Mouse (Mus musculus): ENCODE measurements around the gene Hsd3b4.
"Not testable (repeated sequence)": the region's sequence is repeated elsewhere in the genome, so short reads cannot be mapped to it uniquely, and the experiment has no call there.

Gene Hsd3b4

GRCm38 (mm10) chr3:98510414-98510813 is at the start of gene Hsd3b4:
TSS of gene Hsd3b4 (minus strand) at chr3:98510514.
- not testable (repeated sequence) for DNase-seq (ENCODE audit: low spot score)

- DNase-seq (ENCODE audit: low spot score): not testable (repeated sequence)
These were observed 40.5 kb upstream of the Hsd3b4 start for GRCm38 (mm10) chr3:98550832-98551231.

- DNase-seq (ENCODE audit: low spot score): not testable (repeated sequence)
These were observed 39.9 kb upstream of the Hsd3b4 start for GRCm38 (mm10) chr3:98550215-98550614.

GRCm38 (mm10) chr3:98548495-98548894 is 38.2 kb upstream of the Hsd3b4 start:
- DNase-seq (ENCODE audit: low spot score): not testable (repeated sequence)

- DNase-seq (ENCODE audit: low spot score): not testable (repeated sequence)
These were observed 37.3 kb upstream of the Hsd3b4 start for GRCm38 (mm10) chr3:98547641-98548040.

- DNase-seq (ENCODE audit: low spot score): not testable (repeated sequence)
These were observed 14.7 kb upstream of the Hsd3b4 start for GRCm38 (mm10) chr3:98524978-98525377.

- DNase-seq (ENCODE audit: low spot score): not testable (repeated sequence)
These were observed 14.2 kb upstream of the Hsd3b4 start for GRCm38 (mm10) chr3:98524552-98524951.

GRCm38 (mm10) chr3:98522779-98523178 is 12.5 kb upstream of the Hsd3b4 start:
- not testable (repeated sequence) for DNase-seq (ENCODE audit: low spot score)

GRCm38 (mm10) chr3:98507229-98507628 is 3.1 kb downstream of the Hsd3b4 start:
- not testable (repeated sequence) for DNase-seq (ENCODE audit: low spot score)

- not testable (repeated sequence) for DNase-seq (ENCODE audit: low spot score)
These were observed 12.9 kb downstream of the Hsd3b4 start for GRCm38 (mm10) chr3:98497401-98497800.

GRCm38 (mm10) chr3:98496762-98497161 is 13.6 kb downstream of the Hsd3b4 start:
- not testable (repeated sequence) for DNase-seq (ENCODE audit: low spot score)

- DNase-seq (ENCODE audit: low spot score): not testable (repeated sequence)
These were observed 15.3 kb downstream of the Hsd3b4 start for GRCm38 (mm10) chr3:98495055-98495454.

- DNase-seq (ENCODE audit: low spot score): not testable (repeated sequence)
These were observed 16.1 kb downstream of the Hsd3b4 start for GRCm38 (mm10) chr3:98494184-98494583.

GRCm38 (mm10) chr3:98471499-98471898 is 38.8 kb downstream of the Hsd3b4 start:
- DNase-seq (ENCODE audit: low spot score): not testable (repeated sequence)

- not testable (repeated sequence) for DNase-seq (ENCODE audit: low spot score)
These were observed 39.3 kb downstream of the Hsd3b4 start for GRCm38 (mm10) chr3:98471057-98471456.

GRCm38 (mm10) chr3:98469323-98469722 is 41.0 kb downstream of the Hsd3b4 start:
- DNase-seq (ENCODE audit: low spot score): not testable (repeated sequence)

- DNase-seq (ENCODE audit: low spot score): not testable (repeated sequence)
These were observed 53.3 kb downstream of the Hsd3b4 start, which contains the start of gene Gm4450 for GRCm38 (mm10) chr3:98457026-98457425. TSS of gene Gm4450 (minus strand) at chr3:98457126.

GRCm38 (mm10) chr3:98453786-98454185 is 56.5 kb downstream of the Hsd3b4 start:
- not testable (repeated sequence) for DNase-seq (ENCODE audit: low spot score)
